Mouse (Mus musculus) brown adipose tissue, adult 24 weeks (tissue): Measurements from ENCODE around the gene Sh2d3c. TPM values are rescaled to one million over a fixed set of nuclear protein-coding genes. Genes with fewer than 3 reads are reported as not detected.

Source experiments
- H3K27ac ChIP-seq: fragments of 200-500 bp; replicated peaks from 2 replicates; pipeline ENCODE4 v1.5.1; 2012; ENCODE audit warnings: low read depth, mild to moderate bottlenecking, low read length
- H3K4me1 ChIP-seq: fragments of 200-500 bp; 2 replicates; pipeline ENCODE4 v1.6.1; 2012; ENCODE audit warnings: low read length, mixed read lengths; ENCODE audit not compliant: control insufficient read depth, insufficient read depth, insufficient read length
- H3K4me3 ChIP-seq: fragments of 200-500 bp; 2 replicates; pipeline ENCODE4 v1.5.1; 2012; ENCODE audit warnings: low read depth, mild to moderate bottlenecking, low read length, moderate library complexity; ENCODE audit not compliant: insufficient read depth
- polyA plus RNA-seq: library from polyadenylated mRNA; stranded (reverse); fragments of >200 nt; gene quantifications from 2 replicates; pipeline ENCODE4 v1.2.4, GENCODE M21; 2012; ENCODE audit not compliant: missing spikeins, insufficient read depth, insufficient read length

Sh2d3c gene
- polyA plus RNA-seq, 1 experiment: 4.4 TPM

DNA sequence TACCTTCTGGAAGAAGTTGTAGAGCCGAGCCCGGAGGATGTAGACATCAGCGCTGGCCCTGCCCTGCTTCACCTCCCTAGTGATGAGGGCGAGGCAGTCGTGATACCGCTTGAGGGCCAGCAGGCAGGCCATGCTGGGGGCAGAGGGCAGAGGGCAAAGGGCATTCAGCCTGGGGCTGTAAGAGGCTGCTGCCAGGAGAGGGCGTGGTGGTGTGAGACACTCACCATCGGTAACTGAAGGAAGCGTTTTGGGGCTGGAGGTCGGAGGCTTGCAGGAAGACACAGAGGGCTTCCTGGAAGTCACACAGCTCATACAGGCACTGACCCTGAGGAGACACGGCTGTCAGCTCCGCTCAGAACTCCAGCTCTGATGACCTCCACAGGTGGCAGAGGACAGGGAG is 51.0 kb downstream of the Sh2d3c start:
- Histone ChIP-seq H3K27ac (no peak overlapping the region), H3K4me1 (no peaks in the 10 kb centered on the region), H3K4me3 (no peak overlapping the region)

DNA sequence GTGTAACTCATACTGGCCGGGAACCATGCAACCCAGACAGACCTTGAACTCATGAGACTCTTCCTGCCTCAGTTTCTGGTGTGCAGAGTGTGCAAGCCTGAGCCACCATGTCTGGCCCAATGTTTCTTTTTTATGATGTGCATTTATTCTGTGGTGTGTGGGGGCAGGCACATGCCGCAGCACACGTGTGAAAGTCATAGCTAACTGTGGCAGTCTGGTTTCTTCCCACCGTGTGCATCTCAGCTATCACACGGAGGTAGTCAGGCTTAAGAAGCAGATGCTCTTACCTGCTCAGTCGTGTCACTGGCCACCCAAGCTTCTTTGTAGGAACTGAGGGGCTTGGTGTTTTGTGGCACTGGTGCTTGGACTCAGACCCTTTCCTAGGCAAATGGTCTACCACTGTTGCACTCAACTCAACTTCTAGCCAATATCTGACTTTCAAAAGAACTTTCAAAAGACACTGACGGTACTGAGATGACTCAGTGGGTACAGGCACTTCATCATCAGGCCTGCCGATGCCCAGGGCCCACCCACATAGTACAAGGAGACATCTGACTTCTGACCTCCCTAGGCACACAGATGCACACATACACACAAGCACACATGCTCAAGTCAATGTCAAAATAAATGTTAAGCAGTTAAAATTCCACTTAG is 51.9 kb downstream of the Sh2d3c start:
- no peaks in the 10 kb centered on the region for H3K4me1 ChIP-seq
- H3K27ac ChIP-seq: no peak overlapping the region
- no peak overlapping the region for H3K4me3 ChIP-seq

DNA sequence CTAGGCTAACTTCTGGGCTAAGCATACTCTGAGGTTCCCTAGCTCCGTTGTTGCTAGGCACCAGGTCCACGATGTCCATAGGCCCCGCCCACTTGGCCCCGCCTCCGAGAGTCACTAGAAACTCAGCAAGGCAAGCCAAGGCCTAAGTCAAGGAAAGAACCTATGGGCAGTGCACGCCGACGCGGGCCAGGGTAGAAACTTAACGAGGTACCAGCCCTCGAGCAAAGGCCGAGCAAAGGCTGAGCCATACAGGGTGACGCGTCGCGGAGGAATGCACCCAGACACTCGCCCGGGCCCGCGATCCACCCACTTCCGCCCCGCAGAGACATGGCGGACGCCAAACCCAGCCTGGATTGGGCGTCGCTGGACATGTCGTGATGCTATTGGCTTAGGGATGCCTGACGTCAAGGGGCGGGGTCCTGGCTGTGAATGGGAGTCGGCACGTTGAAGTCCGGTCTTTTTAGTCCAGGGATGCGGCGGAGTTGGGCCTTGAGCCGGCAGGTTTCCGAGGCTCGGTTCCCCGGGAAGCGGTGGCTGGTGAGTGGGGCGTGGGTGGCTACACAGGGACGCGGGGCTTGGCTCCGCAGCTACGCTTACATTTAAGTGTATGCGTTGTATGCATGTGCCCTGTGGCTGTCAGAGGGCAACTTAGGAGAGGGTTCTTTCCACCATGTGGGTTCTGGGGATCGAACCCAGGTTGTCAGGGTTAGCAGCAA is 54.7 kb downstream of the Sh2d3c start, which contains the start of the genes Ttc16 and Ptrh1:
Gene Ttc16 (minus strand): TSS at position 275 of the 716 bp plus-strand sequence.
Gene Ptrh1 (plus strand): TSS at position 428 of the 716 bp plus-strand sequence.
- peak within 1 kb of the TSS; percentile 78 for H3K4me3 ChIP-seq
- peak within 1 kb of the TSS; percentile 82 for H3K27ac ChIP-seq
- H3K4me1 ChIP-seq: no peaks in the 10 kb centered on the region

DNA sequence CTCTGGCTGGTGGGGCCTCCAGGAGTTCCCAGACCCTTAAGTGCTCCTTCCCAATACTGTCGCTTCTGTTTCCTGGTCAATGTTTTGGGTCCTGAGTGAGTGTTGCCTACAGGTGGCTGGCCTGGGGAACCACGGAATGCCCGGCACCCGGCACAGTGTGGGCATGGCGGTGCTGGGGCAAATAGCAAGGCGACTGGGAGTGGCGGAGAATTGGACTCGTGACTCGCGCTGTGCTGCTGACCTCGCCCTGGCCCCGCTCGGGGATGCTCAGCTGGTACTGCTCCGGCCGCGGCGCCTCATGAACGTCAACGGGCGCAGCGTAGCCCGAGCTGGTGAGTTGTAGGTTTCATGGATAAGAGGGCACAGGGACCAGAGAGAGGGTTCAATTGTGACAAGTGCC is 55.3 kb downstream of the Sh2d3c start:
- H3K27ac ChIP-seq: no peak overlapping the region
- no peaks in the 10 kb centered on the region for H3K4me1 ChIP-seq
- peak overlapping the region; percentile 61 for H3K4me3 ChIP-seq

DNA sequence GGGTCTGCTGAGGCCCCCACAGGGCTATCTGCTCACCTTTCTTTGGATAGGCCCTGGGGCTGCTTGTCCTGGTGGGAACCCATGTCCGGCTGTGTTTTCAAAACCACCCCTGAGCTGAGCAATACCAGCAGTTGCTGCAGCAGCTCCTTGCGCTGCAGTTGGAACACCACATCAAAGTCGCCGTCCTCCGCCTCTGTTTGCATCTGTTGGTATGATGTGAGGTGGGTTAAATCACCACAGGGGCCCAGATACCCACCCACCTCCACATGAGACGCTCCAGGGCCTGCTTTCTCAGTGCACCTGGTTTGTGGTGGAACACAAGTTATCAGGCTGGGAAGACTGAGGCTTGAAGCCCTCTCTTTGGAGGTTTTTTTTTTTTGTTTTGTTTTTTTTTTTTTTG is 57.2 kb downstream of the Sh2d3c start:
- Histone ChIP-seq H3K4me1 (no peaks in the 10 kb centered on the region), H3K4me3 (no peak overlapping the region), H3K27ac (no peak overlapping the region)

DNA sequence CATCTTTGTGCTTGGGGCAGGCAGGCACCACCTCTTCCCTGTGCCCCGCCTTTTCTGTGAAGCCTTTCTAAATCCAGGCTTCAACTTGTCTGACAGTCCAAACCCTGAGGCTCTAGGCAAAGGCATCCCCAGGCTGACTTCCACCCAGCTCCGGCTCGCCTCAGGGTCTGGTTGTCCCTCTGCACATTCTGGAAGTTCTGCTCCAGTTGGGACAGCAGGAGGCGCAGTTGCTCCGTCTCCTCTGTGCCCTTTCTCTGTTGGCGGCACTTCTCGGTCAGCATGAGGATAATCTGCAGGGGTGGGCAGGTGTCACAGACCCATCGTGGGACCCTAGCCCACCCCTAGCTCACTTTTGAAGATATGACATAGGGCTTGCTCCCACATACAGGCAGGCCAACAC is 58.3 kb downstream of the Sh2d3c start:
- H3K27ac ChIP-seq: no peak overlapping the region
- H3K4me1 ChIP-seq: no peaks in the 10 kb centered on the region
- H3K4me3 ChIP-seq: no peak overlapping the region

DNA sequence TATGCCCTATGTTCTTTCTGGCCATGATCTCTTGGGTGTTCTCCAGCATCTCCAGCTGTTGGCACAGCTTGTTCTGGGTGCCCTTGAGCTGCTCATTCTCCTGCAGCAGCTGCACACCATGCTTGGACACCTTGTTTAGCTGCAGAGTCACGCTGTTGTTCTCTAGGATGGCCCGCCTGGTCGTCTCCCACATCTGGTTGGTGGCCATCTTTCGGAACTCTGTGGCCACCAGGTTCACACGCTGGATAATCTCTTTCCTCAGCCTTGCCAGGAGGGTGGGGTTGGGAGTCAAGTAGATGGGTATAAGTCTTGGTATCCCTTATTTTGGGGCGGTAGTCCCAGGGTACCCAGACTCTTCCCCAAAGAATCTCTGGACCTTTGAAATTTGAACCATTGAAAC is 58.9 kb downstream of the Sh2d3c start:
- no peaks in the 10 kb centered on the region for H3K4me1 ChIP-seq
- no peak overlapping the region for H3K27ac ChIP-seq
- no peak overlapping the region for H3K4me3 ChIP-seq

DNA sequence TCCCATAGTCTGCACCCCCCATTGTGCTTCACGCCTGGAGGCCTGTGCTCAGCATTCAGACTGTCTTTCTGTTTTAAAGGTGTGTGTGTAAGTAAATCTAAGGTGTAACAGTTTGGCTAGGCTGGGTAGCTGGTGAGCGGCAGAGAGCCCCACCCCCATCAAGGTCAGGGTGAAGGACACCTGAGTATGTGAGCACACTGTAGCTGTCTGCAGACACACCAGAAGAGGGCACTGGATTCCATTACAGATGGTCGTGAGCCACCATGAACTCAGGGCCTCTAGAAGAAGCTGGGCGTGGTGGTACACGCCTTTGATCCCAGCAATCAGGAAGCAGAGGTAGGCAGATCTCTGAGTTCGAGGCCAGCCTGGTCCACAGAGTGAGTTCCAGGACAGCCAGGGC is 60.9 kb downstream of the Sh2d3c start:
- Histone ChIP-seq H3K27ac (no peak overlapping the region), H3K4me3 (no peak overlapping the region), H3K4me1 (no peaks in the 10 kb centered on the region)

DNA sequence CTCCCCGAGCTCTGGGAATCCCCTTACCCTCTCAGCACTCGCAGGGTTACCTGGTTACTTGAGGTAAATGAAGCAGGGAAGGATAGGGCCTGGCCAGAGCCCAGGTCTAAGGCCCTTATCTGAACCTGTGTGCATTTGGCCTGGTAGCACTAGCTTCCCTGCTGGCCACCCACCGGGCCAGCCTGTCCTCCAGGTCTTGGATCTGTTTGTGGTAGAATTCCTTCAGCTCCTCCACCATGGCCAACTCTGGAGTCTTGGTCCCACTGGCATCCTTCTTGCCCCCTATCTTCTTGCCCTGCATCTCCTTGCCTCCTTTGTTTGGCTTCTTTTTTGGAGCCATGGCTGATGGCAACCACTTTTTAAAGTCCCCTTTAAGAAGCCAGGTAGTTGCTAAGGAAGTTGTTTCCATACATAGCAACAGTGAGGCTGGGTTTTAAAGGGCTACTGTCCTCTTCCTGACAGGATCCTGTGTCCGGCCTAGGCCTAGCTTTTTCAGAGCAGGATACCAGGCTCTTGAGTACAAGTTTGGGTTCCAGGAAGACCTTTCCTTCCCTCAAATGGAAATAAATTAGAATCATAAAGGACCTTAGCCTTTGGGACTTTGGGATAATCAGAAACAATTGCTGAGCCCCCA is 63.3 kb downstream of the Sh2d3c start, which contains the start of gene Cfap157:
Gene Cfap157 (minus strand): TSS at position 381 of the 634 bp plus-strand sequence.
- no peak within 1 kb of the TSS for H3K27ac ChIP-seq
- no peaks in the 10 kb centered on the region for H3K4me1 ChIP-seq
- peak within 1 kb of the TSS; percentile 24; the same call in 1 of the 2 replicates for H3K4me3 ChIP-seq

DNA sequence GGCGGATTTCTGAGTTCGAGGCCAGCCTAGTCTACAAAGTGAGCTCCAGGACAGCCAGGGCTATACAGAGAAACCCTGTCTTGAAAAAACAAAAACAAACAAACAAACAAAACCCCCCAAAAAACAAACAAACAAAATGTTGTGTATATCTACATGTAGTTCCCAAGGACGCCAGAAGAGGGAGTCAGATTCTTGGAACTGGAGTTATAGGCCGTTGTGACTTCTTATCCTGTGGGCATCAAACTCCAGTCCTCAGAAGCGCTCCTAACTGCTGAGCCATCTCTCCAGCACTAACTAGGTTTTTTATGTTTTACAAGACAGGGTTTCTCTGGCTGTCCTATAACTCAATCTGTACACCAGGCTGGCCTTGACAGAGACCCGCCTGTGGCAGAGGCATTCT is 66.3 kb downstream of the Sh2d3c start:
- Histone ChIP-seq H3K4me1 (no peaks in the 10 kb centered on the region), H3K4me3 (no peak overlapping the region), H3K27ac (no peak overlapping the region)

DNA sequence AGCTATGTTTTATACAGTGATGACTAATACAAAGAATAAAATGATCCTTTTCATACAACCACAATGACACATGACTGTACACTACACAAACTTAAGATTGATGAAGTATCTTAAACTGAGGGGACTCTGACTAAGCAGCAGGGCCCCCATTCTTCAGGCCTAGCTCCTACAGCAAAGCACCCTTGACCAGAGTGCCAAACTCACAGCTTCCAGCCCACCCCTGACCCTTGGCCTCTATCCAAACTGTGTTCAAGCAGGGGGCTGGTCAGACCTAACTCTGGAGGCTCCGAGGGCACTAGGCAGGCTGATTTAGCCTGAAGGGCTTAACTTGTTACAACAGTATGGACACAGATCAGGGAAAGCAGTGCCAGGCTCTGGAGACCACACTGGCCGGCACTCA is 67.7 kb downstream of the Sh2d3c start:
- Histone ChIP-seq H3K4me3 (no peak overlapping the region), H3K27ac (no peak overlapping the region), H3K4me1 (no peaks in the 10 kb centered on the region)

DNA sequence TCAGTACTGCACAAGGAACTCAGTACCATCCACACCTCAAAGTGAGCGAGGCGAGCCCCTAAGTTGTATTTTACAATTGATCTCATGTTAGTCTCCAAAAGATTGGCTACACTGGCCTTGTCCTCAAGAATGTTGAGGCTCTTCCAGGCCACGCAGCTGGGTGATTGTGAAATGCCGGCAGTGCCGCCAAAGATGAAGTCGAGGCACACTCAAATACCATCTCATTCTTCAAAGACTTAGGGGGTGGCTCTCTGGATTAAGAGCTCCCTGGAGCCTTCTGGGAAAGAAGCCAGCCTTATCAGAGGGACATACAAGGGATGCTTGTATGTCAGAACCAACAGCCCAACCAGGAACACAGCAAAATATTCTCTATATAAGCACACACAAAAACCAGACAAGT is 70.4 kb downstream of the Sh2d3c start:
- H3K4me3 ChIP-seq: no peak overlapping the region
- H3K27ac ChIP-seq: no peak overlapping the region
- H3K4me1 ChIP-seq: no peaks in the 10 kb centered on the region

DNA sequence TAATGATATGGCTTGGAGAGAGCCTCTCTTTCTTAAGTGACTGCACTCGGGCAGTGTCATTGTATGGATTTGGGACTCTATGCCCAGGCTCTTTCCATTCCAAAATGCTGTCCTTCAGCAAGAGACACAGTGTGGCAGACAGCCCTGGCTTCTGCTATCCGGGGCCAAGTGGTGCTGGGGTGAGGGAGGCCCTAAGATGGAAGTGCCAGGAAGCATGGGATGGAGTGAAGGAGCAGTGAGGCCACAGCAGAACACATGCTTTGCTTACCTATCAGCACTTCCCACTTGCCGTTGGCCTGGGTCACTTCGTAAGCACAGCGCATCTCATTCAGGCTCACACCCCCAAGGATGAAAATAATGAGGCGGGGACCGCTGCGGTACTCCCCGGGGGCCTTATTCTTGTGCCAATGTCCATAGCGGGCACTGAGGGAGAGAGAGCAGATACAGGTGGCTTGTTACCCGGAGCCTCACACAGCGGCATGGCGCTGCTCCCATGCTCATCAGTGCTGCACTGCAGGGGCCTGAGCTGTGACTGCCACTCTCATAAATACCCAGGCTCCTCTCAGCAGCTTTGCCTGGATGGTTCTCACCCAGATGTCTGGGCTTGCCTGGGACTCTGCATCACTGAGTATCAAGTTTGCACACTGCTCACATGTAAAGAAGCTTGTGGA is 75.0 kb downstream of the Sh2d3c start:
- no peak overlapping the region for H3K27ac ChIP-seq
- H3K4me3 ChIP-seq: no peak overlapping the region
- no peaks in the 10 kb centered on the region for H3K4me1 ChIP-seq

DNA sequence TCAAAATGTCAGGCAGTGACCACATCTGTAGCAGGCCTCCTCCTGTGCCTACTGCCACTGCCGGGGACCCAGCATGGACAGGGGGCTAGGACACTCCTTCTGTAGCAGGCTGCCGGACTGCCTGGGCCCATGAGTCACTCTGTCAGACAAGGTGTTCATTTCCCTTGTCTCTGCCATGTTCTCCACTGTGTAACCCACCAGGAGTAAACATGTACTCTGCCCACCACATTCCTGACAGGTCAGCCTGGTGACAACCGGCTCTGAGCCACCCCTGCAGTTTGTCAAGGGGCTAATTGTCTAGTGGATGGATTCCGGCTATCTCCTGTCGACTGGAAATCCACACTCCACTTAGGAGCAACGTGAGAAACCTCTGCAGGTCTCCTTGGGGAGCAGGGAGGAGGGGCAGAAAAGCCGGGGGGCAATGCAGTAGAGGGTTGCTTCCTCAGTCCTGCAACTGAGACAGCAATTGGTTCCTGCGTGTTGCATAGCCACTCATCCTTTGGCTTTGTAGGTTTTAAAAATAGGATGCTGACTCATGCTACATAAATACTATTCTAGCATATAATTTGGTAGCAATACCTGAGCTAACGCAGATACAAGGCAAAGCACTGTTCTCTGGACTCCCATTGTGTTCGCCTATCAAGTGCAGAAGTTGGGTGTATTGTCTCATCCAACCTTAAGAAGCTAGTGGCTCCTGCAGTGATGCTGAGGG is 77.6 kb downstream of the Sh2d3c start:
- no peak overlapping the region for H3K4me3 ChIP-seq
- H3K4me1 ChIP-seq: no peaks in the 10 kb centered on the region
- no peak overlapping the region for H3K27ac ChIP-seq
